Mouse (Mus musculus) Patski (cell line): ENCODE measurements at regions not wholly inside any gene's neighbourhood (a gene's known extent, or its start where the extent isn't known, plus 50 kb on each side); places are given as distances from the start of the nearest gene placed in this dataset.
"Not testable (repeated sequence)": the region's sequence is repeated elsewhere in the genome, so short reads cannot be mapped to it uniquely, and the experiment has no call there.

ENCODE experiments used
- ATAC-seq: fragments of 100-300 bp; one replicate; pipeline ENCODE4 v1.8.0; 2021
- CTCF ChIA-PET: fragments of 350-600 bp; sonication (Branson Sonifier 250); formaldehyde crosslinking; loops from one replicate; lab custom pipeline; 2022; ENCODE audit warnings: inconsistent platforms; lab: Charles Lee
- POLR2A ChIA-PET: fragments of 350-600 bp; sonication (Branson Sonifier 250); formaldehyde crosslinking; loops from one replicate; lab custom pipeline; 2022; ENCODE audit warnings: antibody characterized with exemption, inconsistent platforms; lab: Charles Lee
- DNase-seq: peaks from one replicate; pipeline ENCODE4 v3.0.0-alpha.2; 2011; ENCODE audit warnings: low read depth, low spot score
- H3K27me3 ChIP-seq: fragments of 371-371 bp; one replicate; pipeline ENCODE4 v1.5.1; 2021
- CTCF ChIP-seq: fragments of 100-300 bp; IDR thresholded peaks from one replicate; pipeline ENCODE4 v1.5.1; 2021
- in situ Hi-C: fragments of 300-500 bp; cut with MboI; formaldehyde crosslinking; loops from 3 replicates; pipeline ENCODE4 v1.11.1; 2018; ENCODE audit warnings: low pct_unique_long_range_greater_than_20kb, mixed read lengths

- in situ Hi-C loops, result no loop called here
- POLR2A ChIA-PET, result no interaction called here
Measured at GRCm38 (mm10) chr9:11898232-11898631, 993.7 kb upstream of the Cntn5 start.

DNA sequence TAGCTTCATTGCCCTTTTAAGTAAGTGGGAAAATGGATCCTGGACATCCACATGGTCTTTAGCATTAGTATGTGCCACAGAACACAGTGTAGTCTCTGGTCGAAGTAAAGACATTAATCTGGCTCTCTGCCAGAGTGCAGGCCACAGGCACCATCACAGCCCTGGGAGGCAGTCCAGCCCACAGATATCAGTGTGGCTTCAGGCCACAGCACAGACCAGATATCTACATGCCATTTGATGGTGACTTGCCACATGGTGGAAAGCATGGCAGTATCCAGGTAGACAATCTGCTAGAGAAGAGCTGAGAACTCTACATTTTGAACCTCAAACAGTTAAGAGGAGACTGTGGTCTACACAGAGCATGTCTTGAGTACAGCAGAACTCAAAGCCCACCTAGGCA is 981.2 kb upstream of the Cntn5 start:
- TF ChIP-seq CTCF, result no peak
- DNase-seq (no peak), ATAC-seq (no peak)
- in situ Hi-C loops, result no loop called here
- ChIA-PET CTCF (no interaction called here), POLR2A (no interaction called here)
- no peaks in the 10 kb centered on the region for H3K27me3 ChIP-seq

More at GRCm38 (mm10) chr9:11898232-11898631, 993.7 kb upstream of the Cntn5 start:
- CTCF ChIA-PET, result no interaction called here
- no peaks in the 10 kb centered on the region for H3K27me3 ChIP-seq
- DNase-seq (no peak), ATAC-seq (no peak)
- no peak for TF ChIP-seq CTCF

DNA sequence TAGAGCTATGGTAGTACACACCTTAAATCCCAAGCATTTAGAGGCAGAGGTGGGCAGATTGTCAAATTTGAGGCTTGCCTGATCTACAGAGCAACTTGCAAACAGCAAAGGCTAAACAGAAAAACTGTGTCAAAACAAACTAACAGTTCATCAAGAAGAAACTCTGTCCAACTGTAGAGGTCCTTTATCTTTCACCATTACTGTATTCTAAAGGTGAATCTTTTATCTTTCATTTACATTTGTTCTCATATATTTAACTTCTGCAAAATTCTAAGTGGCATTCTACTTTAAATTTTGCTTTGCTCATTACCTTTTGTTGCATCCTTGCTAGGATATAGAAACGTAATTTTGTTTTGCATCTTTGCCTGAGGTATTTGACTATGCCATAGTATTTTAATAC is 967.5 kb upstream of the Cntn5 start:
- ATAC-seq (no peak), DNase-seq (no peak)
- POLR2A ChIA-PET, result no interaction called here
- CTCF ChIA-PET, result no interaction called here
- TF ChIP-seq CTCF, result no peak
- peaks cover 4% of the 10 kb centered on the region for H3K27me3 ChIP-seq
- in situ Hi-C loops, result no loop called here

DNA sequence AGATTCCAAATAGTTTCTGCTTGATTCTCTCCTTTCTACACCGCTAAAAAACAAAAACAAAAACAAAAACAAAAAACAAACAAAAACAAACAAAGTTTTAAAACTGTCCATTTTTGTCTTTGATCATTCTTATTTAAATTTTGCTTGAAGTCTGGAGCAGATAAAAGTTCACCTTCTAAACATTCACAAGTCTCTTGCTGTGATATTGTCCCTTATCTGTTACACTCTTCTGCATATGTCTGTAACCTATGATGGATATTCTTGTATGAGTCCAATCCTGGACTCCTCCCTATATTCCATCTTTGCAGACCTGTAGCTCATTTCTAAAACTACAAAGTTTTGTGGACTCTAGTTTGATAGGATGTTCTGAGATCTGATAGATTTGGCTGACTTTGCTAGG is 966.9 kb upstream of the Cntn5 start:
- CTCF ChIA-PET, result no interaction called here
- ATAC-seq, result no peak

DNA sequence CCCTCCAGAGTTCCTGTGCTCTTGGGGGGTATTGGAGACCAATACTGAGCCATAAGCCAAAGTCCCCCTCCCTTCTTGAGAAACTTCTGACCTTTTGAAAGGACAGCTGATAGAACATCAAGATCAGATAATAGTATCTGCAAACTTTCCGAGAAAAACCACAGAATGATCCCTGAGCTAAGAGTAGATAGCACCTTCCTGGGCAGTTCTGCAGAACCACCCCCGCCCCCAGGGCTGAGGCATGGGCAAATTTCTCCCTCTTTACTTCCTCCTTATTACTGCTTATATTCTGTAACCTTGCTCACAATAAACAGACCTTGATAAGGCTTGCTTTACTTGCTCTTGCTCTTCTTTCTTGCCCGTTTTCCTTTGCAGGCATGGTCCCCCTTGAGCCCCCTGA is 944.1 kb upstream of the Cntn5 start:
- in situ Hi-C loops, H3K27me3 ChIP-seq, ATAC-seq, DNase-seq, POLR2A ChIA-PET: not testable (repeated sequence)
- CTCF ChIA-PET, result interaction anchor here (1.0 kb wide), 1 partner anchor 14 kb away, joined by 4 read pairs; no protein-coding TSS in a partner anchor

More for the DNA sequence above, 966.9 kb upstream of the Cntn5 start:
- in situ Hi-C loops, result no loop called here
- H3K27me3 ChIP-seq, result peaks cover 4% of the 10 kb centered on the region
- TF ChIP-seq CTCF, result no peak
- POLR2A ChIA-PET, result no interaction called here
- no peak for DNase-seq
